Mouse (Mus musculus) liver, postnatal 0 days (tissue): ENCODE data around the gene Tmem63a.

ENCODE experiments used
- CTCF ChIP-seq: sonication (generic); IDR thresholded peaks from 2 replicates; pipeline ENCODE4 v1.5.1; 2016; ENCODE audit warnings: antibody characterized with exemption, low read depth
- EP300 ChIP-seq: IDR thresholded peaks from 2 replicates; pipeline ENCODE4 v1.6.1; 2016; ENCODE audit warnings: antibody characterized with exemption, low read depth, mild to moderate bottlenecking

DNA sequence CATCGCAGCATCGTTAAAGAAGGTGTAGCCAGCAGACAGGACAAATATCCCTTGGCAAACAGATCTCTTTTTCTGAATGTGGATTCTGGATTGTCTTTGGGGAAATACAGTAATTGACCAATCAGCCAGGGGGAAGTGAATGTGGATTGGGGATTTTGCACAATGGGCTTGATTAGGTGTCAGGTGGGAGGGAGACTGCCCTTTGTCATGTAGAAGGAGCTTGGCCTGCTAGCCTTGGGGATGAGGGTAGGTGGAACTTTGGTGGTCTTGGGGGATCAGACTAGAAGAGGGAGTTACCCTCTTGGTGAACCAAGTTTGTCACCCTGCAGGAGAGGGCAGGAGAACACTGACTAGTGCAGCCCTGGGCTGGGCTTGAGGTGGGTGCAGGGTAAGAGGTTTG lies 17.4 kb upstream of the Tmem63a start:
- no peak for TF ChIP-seq EP300
- TF ChIP-seq CTCF, result no peak
